Mouse (Mus musculus) R1 (cell line): ENCODE results near the gene Fam169b.

Experiments
- DNase-seq: peaks from one replicate; pipeline ENCODE4 v3.0.0-alpha.2; 2018; ENCODE audit warnings: low read depth, low spot score

Fam169b gene

GRCm38 (mm10) chr7:68400516-68400915, 126.9 kb downstream of the Fam169b start:
- no peak for DNase-seq

GRCm38 (mm10) chr7:68408611-68409010, 135.0 kb downstream of the Fam169b start:
- DNase-seq: no peak
